7 mouse cellular contexts compared by ENCODE assay signal in genomic region chr15:77905275-77905970, GRCm38 (mm10). TPM values are rescaled to one million over a fixed set of nuclear protein-coding genes. Genes with fewer than 3 reads are reported as not detected.
DNase-seq lines count a peak whose midpoint lies in the region; ATAC-seq and TF ChIP-seq lines count a peak whose summit lies in the region.

No protein-coding gene starts in this region.

- no peak for ATAC-seq in G1E (ENCODE audit: extremely low read depth, insufficient number of reproducible peaks, low FRiP score, poor library complexity, severe bottlenecking)
- 0 out of 2 replicates have a peak, but pooled peaks have one; percentile 51 for ATAC-seq in hindbrain, embryonic 15.5 days (ENCODE audit: low FRiP score, low read depth)
- peak; percentile 55 for ATAC-seq in liver, embryonic 12.5 days

- H3K4me2 ChIP-seq in hindbrain, embryonic 15.5 days: peak overlapping the region; percentile 61
- peak overlapping the region; percentile 51 for H3K4me2 ChIP-seq in liver, embryonic 12.5 days
- peak overlapping the region; percentile 88 for H3K4me2 ChIP-seq in myocyte (ENCODE audit: low read depth)

- 5% methylated on average over 26 of the region's 26 CpGs for WGBS in hindbrain, embryonic 15.5 days
- WGBS in liver, embryonic 12.5 days (ENCODE audit: insufficient replicate concordance): 8% methylated on average over 26 of the region's 26 CpGs

- no peak overlapping the region for H3ac ChIP-seq in myocyte (ENCODE audit: control insufficient read depth, insufficient read length)

- H3K4me1 ChIP-seq in G1E (ENCODE audit: insufficient read depth, low read depth, low read length): peaks cover 40% of the 10 kb centered on the region
- peaks cover 8% of the 10 kb centered on the region for H3K4me1 ChIP-seq in hindbrain, embryonic 15.5 days (replicated peaks)
- peaks cover 39% of the 10 kb centered on the region for H3K4me1 ChIP-seq in liver, embryonic 12.5 days

- H3K36me3 ChIP-seq in G1E (replicated peaks): no peaks in the 10 kb centered on the region
- no peaks in the 10 kb centered on the region for H3K36me3 ChIP-seq in hindbrain, embryonic 15.5 days
- H3K36me3 ChIP-seq in liver, embryonic 12.5 days: no peaks in the 10 kb centered on the region
- no peaks in the 10 kb centered on the region for H3K36me3 ChIP-seq in myocyte (ENCODE audit: control insufficient read depth, insufficient read depth)

- no peak overlapping the region for H3K27ac ChIP-seq in hindbrain, embryonic 15.5 days (replicated peaks)
- H3K27ac ChIP-seq in liver, embryonic 12.5 days: no peak overlapping the region

- H3K27me3 ChIP-seq in G1E (ENCODE audit: insufficient read depth, low read length): peaks cover 57% of the 10 kb centered on the region
- peaks cover 13% of the 10 kb centered on the region; the same call in 1 of the 2 replicates for H3K27me3 ChIP-seq in hindbrain, embryonic 15.5 days
- peaks cover 33% of the 10 kb centered on the region for H3K27me3 ChIP-seq in liver, embryonic 12.5 days (replicated peaks)
- no peaks in the 10 kb centered on the region for H3K27me3 ChIP-seq in myocyte (ENCODE audit: control insufficient read depth, insufficient read depth, insufficient read length)

- TF ChIP-seq CTCF in G1E (IDR thresholded peaks at IDR 0.05; ENCODE audit: low read depth, low read length): no peak

- no peak for DNase-seq in G1E (ENCODE audit: low spot score)
- peak; percentile 81 to 87 for DNase-seq in adrenal gland, postnatal 36 days
- DNase-seq in gastrocnemius, adult 8-10 months (ENCODE audit: low spot score in 2 of 2): peak; percentile 35 to 47
- peak; percentile 82 for DNase-seq in thymus, postnatal 14 days

- TF ChIP-seq POLR2A in myocyte (IDR thresholded peaks at IDR 0.05; ENCODE audit: insufficient read length, low read depth): peak; percentile 71

- H3K4me3 ChIP-seq in G1E (ENCODE audit: low read depth, low read length) (peak overlapping the region; percentile 50; the same call in 1 of the 2 replicates), myocyte (peak overlapping the region; percentile 6)
- peak overlapping the region; percentile 32 for H3K4me3 ChIP-seq in hindbrain, embryonic 15.5 days
- peak overlapping the region; percentile 34 for H3K4me3 ChIP-seq in liver, embryonic 12.5 days

- no peaks in the 10 kb centered on the region for H3K79me2 ChIP-seq in myocyte (ENCODE audit: control insufficient read depth, insufficient read depth)

- H3K9ac ChIP-seq in hindbrain, embryonic 15.5 days: peak overlapping the region; percentile 36; the same call in 1 of the 2 replicates
- no peak overlapping the region; the same call in 1 of the 2 replicates for H3K9ac ChIP-seq in liver, embryonic 12.5 days

- H3K9me3 ChIP-seq in G1E (replicated peaks): no peaks in the 10 kb centered on the region
- H3K9me3 ChIP-seq in hindbrain, embryonic 15.5 days: no peaks in the 10 kb centered on the region
- no peaks in the 10 kb centered on the region for H3K9me3 ChIP-seq in liver, embryonic 12.5 days (replicated peaks)

TF ChIP-seq in myocyte, 11 proteins besides CTCF, POLR2A, EP300 and RAD21:
- peak; percentile 63 for TF ChIP-seq POLR2AphosphoS2 (IDR thresholded peaks at IDR 0.05; ENCODE audit: insufficient read length, low read depth)
- TF ChIP-seq MAX (IDR thresholded peaks at IDR 0.05; ENCODE audit: low read depth): no peak
- no peak for TF ChIP-seq MYOG (IDR thresholded peaks at IDR 0.05; ENCODE audit: control insufficient read depth in 1 of 3, insufficient read depth in 1 of 3, insufficient read length in 2 of 3, low read depth in 2 of 3)
- no peak for TF ChIP-seq CEBPB (IDR thresholded peaks at IDR 0.05; ENCODE audit: insufficient read depth, poor library complexity, severe bottlenecking)
- peak; percentile 100 for TF ChIP-seq SRF (IDR thresholded peaks at IDR 0.05; ENCODE audit: control insufficient read depth, insufficient read length, low read depth)

RNA-seq across cellular contexts. Expression of gene Txn2, which starts 23.4 kb away (rescaled TPM):
- total RNA-seq in G1E (2014; fragmentation: Nextera tagmentation): 209 and 211 TPM in 2 replicates
- 53.8 and 62.8 TPM in 2 replicates for total RNA-seq in G1E (2017)
- 283 and 349 TPM in 2 replicates for polyA plus RNA-seq in G1E (2012)
- total RNA-seq in adrenal gland, postnatal 36 days (2021): 100 to 1,000 TPM; 563 to 586 TPM
- total RNA-seq in gastrocnemius, adult 8-10 months (2022): 100 to 1,000 TPM; 189 to 214 (median 212) TPM
- 211 and 212 TPM in 2 replicates for polyA plus RNA-seq in hindbrain, embryonic 15.5 days (2015; fragmentation: Nextera tagmentation; extraction: Ambion mirVana)
- polyA plus RNA-seq in liver, embryonic 12.5 days (2016; fragmentation: Nextera tagmentation; extraction: Ambion mirVana): 239 and 249 TPM in 2 replicates
- 383 TPM for polyA plus RNA-seq in myocyte (2012; fragmentation: generic; extraction: Trizol)

RNA-seq across cellular contexts. Expression of gene Foxred2, which starts 51.1 kb away (rescaled TPM):
- 0.24 TPM in 1 of 2 replicates, not detected in the other for total RNA-seq in G1E (2014; fragmentation: Nextera tagmentation)
- 0.27 and 0.29 TPM in 2 replicates for total RNA-seq in G1E (2017)
- 0.01 and 0.02 TPM in 2 replicates for polyA plus RNA-seq in G1E (2012)
- total RNA-seq in adrenal gland, postnatal 36 days (2021): 1 to 10 TPM; 2.7 TPM
- total RNA-seq in gastrocnemius, adult 8-10 months (2022): under 1 TPM; 0.17 to 0.61 (median 0.31) TPM
- 8.5 and 9.1 TPM in 2 replicates for polyA plus RNA-seq in hindbrain, embryonic 15.5 days (2015; fragmentation: Nextera tagmentation; extraction: Ambion mirVana)
- polyA plus RNA-seq in liver, embryonic 12.5 days (2016; fragmentation: Nextera tagmentation; extraction: Ambion mirVana): 1.3 and 1.7 TPM in 2 replicates
- polyA plus RNA-seq in myocyte (2012; fragmentation: generic; extraction: Trizol): 4.8 TPM
